Mouse (Mus musculus): ENCODE measurements around the gene Cfap54.

- no peak for TF ChIP-seq GATA1 (IDR thresholded peaks at IDR 0.05; ENCODE audit: low read length)
- TF ChIP-seq TAL1 (IDR thresholded peaks at IDR 0.05; ENCODE audit: low read length), result no peak
Measured at GRCm38 (mm10) chr10:92790893-92791530, 290.4 kb downstream of the Cfap54 start.

Measured in erythroblast, embryonic 14.5 days (primary cell).